In the genomic region with DNA sequence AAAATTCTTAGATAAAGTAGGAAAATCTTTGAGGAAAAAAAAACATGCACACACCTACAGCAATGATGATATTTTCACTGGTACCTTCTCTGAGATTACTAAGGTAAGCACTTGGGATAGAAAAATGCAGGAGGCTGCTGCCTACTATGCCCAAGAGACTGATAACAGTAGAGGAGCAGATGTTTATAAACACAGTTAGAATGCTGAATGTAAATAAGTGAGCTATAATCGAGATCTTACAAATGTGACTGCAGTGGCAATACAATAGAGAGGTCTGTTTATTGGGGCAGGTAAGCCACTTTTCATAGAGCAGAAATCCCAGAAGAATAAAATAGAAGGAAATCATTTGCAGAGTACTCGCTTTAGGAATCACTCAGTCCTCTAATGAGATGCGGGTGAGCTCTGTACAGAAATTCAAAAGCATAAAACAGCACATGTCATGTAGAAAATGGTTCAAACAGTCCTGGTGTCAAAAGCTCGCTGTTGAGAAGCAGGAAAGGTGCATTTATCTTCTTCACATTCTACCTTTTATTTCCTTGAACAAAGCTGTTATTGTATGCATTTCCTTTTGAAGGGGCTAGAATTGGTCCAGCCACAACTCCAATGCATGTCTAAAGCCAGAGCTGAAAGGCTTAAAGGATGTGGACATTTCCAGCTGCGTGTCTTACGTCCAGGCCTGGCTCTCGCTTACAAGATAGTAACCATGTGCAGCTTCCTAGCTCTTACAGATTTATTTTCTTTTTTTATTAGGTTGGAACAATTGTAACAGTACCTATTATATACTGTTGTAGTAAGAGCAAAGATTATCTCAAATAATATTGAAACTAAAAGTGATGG, we compare ENCODE assay signal across 8 mouse cellular contexts.
"Had no signal": no experiment of that assay in that cellular context is flagged by ENCODE, and none has a peak within 500 bp of the region (broad histone marks: within the 10 kb centered on the region; RNA-seq: fewer than 3 reads in every experiment).

No protein-coding gene starts in this region.

- H3K36me3 ChIP-seq: liver, embryonic 13.5 days had no signal

- H3K4me2 ChIP-seq: liver, embryonic 13.5 days had no signal

- H3K9me3 ChIP-seq: liver, embryonic 13.5 days had no signal

- H3K27me3 ChIP-seq: liver, embryonic 13.5 days had no signal

- H3K27ac ChIP-seq: kidney, postnatal 0 days; left cerebral cortex, adult 2 months; liver, embryonic 13.5 days; macrophage had no signal

- ATAC-seq: intestine, postnatal 0 days had no signal

- DNase-seq: layer of hippocampus, postnatal 36 days; liver, embryonic 13.5 days; right cerebral cortex, postnatal 25 days had no signal

- H3K4me3 ChIP-seq: left cerebral cortex, adult 2 months; liver, embryonic 13.5 days; myocyte had no signal

- H3K9ac ChIP-seq: liver, embryonic 13.5 days had no signal

- H3K4me1 ChIP-seq: liver, embryonic 13.5 days had no signal
